Mouse (Mus musculus) layer of hippocampus, postnatal 10 days (tissue): ENCODE results near the gene Exosc8. TPM values are rescaled to one million over a fixed set of nuclear protein-coding genes. Genes with fewer than 3 reads are reported as not detected.
"Not testable (repeated sequence)": the region's sequence is repeated elsewhere in the genome, so short reads cannot be mapped to it uniquely, and the experiment has no call there.

Experiments used
- DNase-seq, 2 experiments: peaks; one replicate each; pipeline ENCODE4 v3.0.0; 2021; ENCODE audit warnings: low spot score in 2 of 2
- long read RNA-seq: library from polyadenylated mRNA; stranded (forward); transcript quantifications from one replicate; pipeline ENCODE4 v2.0.0, GENCODE M21; 2023
- total RNA-seq, 2 experiments: library from RNA; stranded (reverse); gene quantifications; 2 replicates each; pipeline ENCODE4 v1.2.3; 2021

Exosc8 gene
- total RNA-seq: 10 to 100 TPM; 35.5 to 41.2 TPM
- long read RNA-seq, transcript Exosc8-201 (11 exons, 1,300 nt): major isoform, 14 of 20 reads
- long read RNA-seq, partial matches to known transcripts: 4 of 20 reads
- long read RNA-seq, other reads (novel, unspliced or antisense): 2 of 20 reads

- DNase-seq: peak; percentile 98 to 99
These were observed at the start of gene Exosc8, which contains the start of gene Alg5 for GRCm38 (mm10) chr3:54735247-54736046. TSS of gene Exosc8 (minus strand) at chr3:54735393. TSS of gene Alg5 (plus strand) at chr3:54735539.

- no peak for DNase-seq
These were observed 40.9 kb upstream of the Exosc8 start for GRCm38 (mm10) chr3:54775989-54776631.

- no peak for DNase-seq
These were observed 38.4 kb upstream of the Exosc8 start for GRCm38 (mm10) chr3:54773613-54774012.

- no peak for DNase-seq
These were observed 34.4 kb upstream of the Exosc8 start for GRCm38 (mm10) chr3:54769349-54770275.

GRCm38 (mm10) chr3:54768592-54768991 lies 33.4 kb upstream of the Exosc8 start:
- DNase-seq: no peak

GRCm38 (mm10) chr3:54766811-54767210 lies 31.6 kb upstream of the Exosc8 start:
- no peak for DNase-seq

GRCm38 (mm10) chr3:54766034-54766433 lies 30.8 kb upstream of the Exosc8 start:
- DNase-seq: no peak

- DNase-seq: not testable (repeated sequence)
These were observed 30.3 kb upstream of the Exosc8 start for GRCm38 (mm10) chr3:54765521-54765920.

GRCm38 (mm10) chr3:54764418-54764817 lies 29.2 kb upstream of the Exosc8 start:
- DNase-seq: peak; percentile 46 to 49

- no peak for DNase-seq
These were observed 26.1 kb upstream of the Exosc8 start for GRCm38 (mm10) chr3:54761258-54761657.

GRCm38 (mm10) chr3:54760321-54761115 lies 25.3 kb upstream of the Exosc8 start:
- DNase-seq: no peak

- DNase-seq: no peak
These were observed 24.0 kb upstream of the Exosc8 start for GRCm38 (mm10) chr3:54759211-54759610.

- no peak for DNase-seq
These were observed 22.3 kb upstream of the Exosc8 start for GRCm38 (mm10) chr3:54757446-54757845.

GRCm38 (mm10) chr3:54756058-54756457 lies 20.9 kb upstream of the Exosc8 start:
- DNase-seq: peak; percentile 16 to 24

GRCm38 (mm10) chr3:54755145-54756041 lies 20.2 kb upstream of the Exosc8 start, which contains the start of gene Smad9:
TSS of gene Smad9 (plus strand) at chr3:54755582.
- DNase-seq: peak; percentile 42 to 61

GRCm38 (mm10) chr3:54753411-54753810 lies 18.2 kb upstream of the Exosc8 start:
- no peak for DNase-seq

- DNase-seq: peak; percentile 29 to 42
These were observed 10.6 kb upstream of the Exosc8 start for GRCm38 (mm10) chr3:54745799-54746198.

- DNase-seq: no peak
These were observed 6.8 kb upstream of the Exosc8 start for GRCm38 (mm10) chr3:54741965-54742364.

GRCm38 (mm10) chr3:54737317-54737716 lies 2.1 kb upstream of the Exosc8 start:
- DNase-seq: no peak
